Mouse (Mus musculus) intestine, postnatal 0 days (tissue): ENCODE data around the gene Crtap. TPM values are rescaled to one million over a fixed set of nuclear protein-coding genes. Genes with fewer than 3 reads are reported as not detected.

Source experiments
- ATAC-seq: fragments of 200-750 bp; cut with Nextera tagmentation; 2 replicates; pipeline ENCODE4 v1.8.0; 2017; ENCODE audit warnings: mild to moderate bottlenecking, moderate TSS enrichment, moderate library complexity
- H3K27ac ChIP-seq: fragments of 300-500 bp; sonication (generic); 2 replicates; pipeline ENCODE4 v1.5.1; 2014; ENCODE audit warnings: mild to moderate bottlenecking, low read depth, low read length, moderate library complexity
- H3K27me3 ChIP-seq: fragments of 300-500 bp; sonication (generic); replicated peaks from 2 replicates; pipeline ENCODE4 v1.6.1; 2014; ENCODE audit warnings: low read length, mixed read lengths; ENCODE audit not compliant: control insufficient read depth, insufficient read depth
- H3K36me3 ChIP-seq: fragments of 300-500 bp; sonication (generic); 2 replicates; pipeline ENCODE4 v1.6.1; 2014; ENCODE audit warnings: mild to moderate bottlenecking, moderate library complexity; ENCODE audit not compliant: control insufficient read depth, insufficient read depth
- H3K4me1 ChIP-seq: fragments of 300-500 bp; sonication (generic); replicated peaks from 2 replicates; pipeline ENCODE4 v1.6.1; 2014; ENCODE audit warnings: antibody characterized with exemption, low read length, mixed read lengths; ENCODE audit not compliant: control insufficient read depth, insufficient read depth
- H3K4me2 ChIP-seq: fragments of 300-500 bp; sonication (generic); replicated peaks from 2 replicates; pipeline ENCODE4 v1.6.1; 2014; ENCODE audit warnings: low read depth, mild to moderate bottlenecking, moderate library complexity
- H3K4me3 ChIP-seq: fragments of 300-500 bp; sonication (generic); 2 replicates; pipeline ENCODE4 v1.5.1; 2014; ENCODE audit warnings: low read depth, low read length
- H3K9ac ChIP-seq: fragments of 300-500 bp; sonication (generic); 2 replicates; pipeline ENCODE4 v1.6.1; 2014; ENCODE audit warnings: mild to moderate bottlenecking, low read depth, low read length
- H3K9me3 ChIP-seq: fragments of 300-500 bp; sonication (generic); 2 replicates; pipeline ENCODE4 v1.6.1; 2016; ENCODE audit warnings: mixed run types; ENCODE audit not compliant: control insufficient read depth
- CTCF ChIP-seq: sonication (generic); IDR thresholded peaks from 2 replicates; pipeline ENCODE4 v1.5.1; 2016; ENCODE audit warnings: low read depth, mild to moderate bottlenecking, control low read depth, antibody characterized with exemption, moderate library complexity
- WGBS: fragments of 180-500 bp; shearing (Covaris S2); extraction: QIAGEN DNeasy Blood & Tissue Kit; methylation state at CpG from one replicate; pipeline ENCODE4 v1.1.7; 2014; 5-methylcytosine and 5-hydroxymethylcytosine counted together
- polyA plus RNA-seq: library from polyadenylated mRNA; unstranded; fragments of >200 nt; fragmentation: Nextera tagmentation; extraction: Ambion mirVana; gene quantifications from 2 replicates; pipeline ENCODE4 v1.2.1, GENCODE M21; 2015

Crtap gene
- polyA plus RNA-seq, 1 experiment from 2014 or later: 58.3 TPM

GRCm38 (mm10) chr9:114384691-114385090, 5.8 kb downstream of the Crtap start:
- 0 out of 2 replicates have a peak, but pooled peaks have one; percentile 19 for TF ChIP-seq CTCF
- no peak overlapping the region for H3K9ac ChIP-seq
- no peak overlapping the region for H3K4me2 ChIP-seq
- H3K4me1 ChIP-seq: 0 out of 2 replicates have a peak, but pooled peaks cover 11% of the 10 kb centered on the region
- no peaks in the 10 kb centered on the region for H3K27me3 ChIP-seq
- H3K27ac ChIP-seq: peak overlapping the region; percentile 78
- peaks cover 15% of the 10 kb centered on the region; the same call in 1 of the 2 replicates for H3K36me3 ChIP-seq
- WGBS: 93% methylated on average over 24 of the region's 24 CpGs
- no peaks in the 10 kb centered on the region for H3K9me3 ChIP-seq
- no peak for ATAC-seq
- H3K4me3 ChIP-seq: no peak overlapping the region

- no peaks in the 10 kb centered on the region for H3K27me3 ChIP-seq
- 0 out of 2 replicates have a peak, but pooled peaks cover 7% of the 10 kb centered on the region for H3K4me1 ChIP-seq
- no peak overlapping the region for H3K9ac ChIP-seq
- peak; percentile 75 for ATAC-seq
- peak; percentile 12; the same call in 1 of the 2 replicates for TF ChIP-seq CTCF
- no peak overlapping the region; the same call in 1 of the 2 replicates for H3K4me2 ChIP-seq
- no peak overlapping the region for H3K4me3 ChIP-seq
- H3K27ac ChIP-seq: peak overlapping the region; percentile 68
- 46% methylated on average over 17 of the region's 17 CpGs for WGBS
- H3K36me3 ChIP-seq: peaks cover 16% of the 10 kb centered on the region; the same call in 1 of the 2 replicates
- no peaks in the 10 kb centered on the region for H3K9me3 ChIP-seq
These were observed 7.4 kb downstream of the Crtap start for GRCm38 (mm10) chr9:114382936-114383710.

GRCm38 (mm10) chr9:114380881-114381733, 9.4 kb downstream of the Crtap start:
- TF ChIP-seq CTCF: peak; percentile 73
- 0 out of 2 replicates have a peak, but pooled peaks cover 7% of the 10 kb centered on the region for H3K4me1 ChIP-seq
- no peak overlapping the region for H3K27ac ChIP-seq
- no peak overlapping the region for H3K4me3 ChIP-seq
- WGBS: 69% methylated on average over 17 of the region's 17 CpGs
- no peak for ATAC-seq
- H3K9me3 ChIP-seq: no peaks in the 10 kb centered on the region
- H3K27me3 ChIP-seq: no peaks in the 10 kb centered on the region
- no peak overlapping the region for H3K9ac ChIP-seq
- H3K36me3 ChIP-seq: peaks cover 26% of the 10 kb centered on the region
- no peak overlapping the region for H3K4me2 ChIP-seq

GRCm38 (mm10) chr9:114379871-114380270, 10.6 kb downstream of the Crtap start:
- no peak overlapping the region for H3K4me2 ChIP-seq
- peak overlapping the region; percentile 80 for H3K27ac ChIP-seq
- WGBS: 41% methylated on average over 12 of the region's 12 CpGs
- H3K4me1 ChIP-seq: 0 out of 2 replicates have a peak, but pooled peaks cover 3% of the 10 kb centered on the region
- H3K4me3 ChIP-seq: no peak overlapping the region
- no peak for TF ChIP-seq CTCF
- H3K9ac ChIP-seq: peak overlapping the region; percentile 22; the same call in 1 of the 2 replicates
- peaks cover 21% of the 10 kb centered on the region for H3K36me3 ChIP-seq
- no peaks in the 10 kb centered on the region for H3K27me3 ChIP-seq
- no peaks in the 10 kb centered on the region for H3K9me3 ChIP-seq
- peak; percentile 70 for ATAC-seq

- H3K4me3 ChIP-seq: no peak overlapping the region
- no peak overlapping the region for H3K4me2 ChIP-seq
- TF ChIP-seq CTCF: no peak
- H3K4me1 ChIP-seq: no peaks in the 10 kb centered on the region
- WGBS: 86% methylated on average over 10 of the region's 10 CpGs
- no peak for ATAC-seq
- H3K9ac ChIP-seq: no peak overlapping the region
- no peak overlapping the region for H3K27ac ChIP-seq
- H3K9me3 ChIP-seq: no peaks in the 10 kb centered on the region
- H3K36me3 ChIP-seq: peaks cover 16% of the 10 kb centered on the region
- no peaks in the 10 kb centered on the region for H3K27me3 ChIP-seq
These were observed 13.3 kb downstream of the Crtap start for GRCm38 (mm10) chr9:114377168-114377567.
